Mouse (Mus musculus): ENCODE measurements at regions not wholly inside any gene's neighbourhood (a gene's known extent, or its start where the extent isn't known, plus 50 kb on each side); places are given as distances from the start of the nearest gene placed in this dataset.

GRCm38 (mm10) chr3:104334760-104335159 lies 114.6 kb upstream of the Magi3 start:
- TF ChIP-seq CTCF (IDR thresholded peaks at IDR 0.05; ENCODE audit: low read depth) (no peak), EP300 (IDR thresholded peaks at IDR 0.05; ENCODE audit: low read depth) (no peak)

All from heart, postnatal 0 days (tissue).